Mouse (Mus musculus) c-Kit-positive CD71-positive TER-119-negative erythroid progenitor cells, embryonic 14.5 days (primary cell): Measurements from ENCODE around the gene Lta.

Experiments used
- DNase-seq: peaks from one replicate; pipeline ENCODE4 v3.0.0-alpha.2; 2013; ENCODE audit warnings: low read depth

The Lta gene

GRCm38 (mm10) chr17:35157254-35157653 is 47.9 kb downstream of the Lta start:
- DNase-seq, result no peak

- no peak for DNase-seq
These were observed 48.5 kb downstream of the Lta start for GRCm38 (mm10) chr17:35156461-35157200.

- DNase-seq, result no peak
These were observed 49.7 kb downstream of the Lta start for GRCm38 (mm10) chr17:35155451-35155850.

- DNase-seq, result no peak
These were observed 50.5 kb downstream of the Lta start for GRCm38 (mm10) chr17:35154616-35155015.

GRCm38 (mm10) chr17:35153931-35154330 is 51.2 kb downstream of the Lta start:
- no peak for DNase-seq
